Mouse (Mus musculus) heart, embryonic 12.5 days (tissue): ENCODE results near the gene Slc6a2. TPM values are rescaled to one million over a fixed set of nuclear protein-coding genes. Genes with fewer than 3 reads are reported as not detected.

Source experiments
- ATAC-seq: fragments of 200-750 bp; cut with Nextera tagmentation; 2 replicates; pipeline ENCODE4 v1.8.0; 2017; ENCODE audit warnings: moderate TSS enrichment, moderate library complexity; ENCODE audit not compliant: insufficient number of reproducible peaks, low FRiP score
- H3K27ac ChIP-seq: fragments of 300-500 bp; sonication (generic); 2 replicates; pipeline ENCODE4 v1.5.1; 2016; ENCODE audit warnings: mild to moderate bottlenecking, moderate library complexity; ENCODE audit not compliant: poor library complexity, severe bottlenecking
- H3K27me3 ChIP-seq: fragments of 300-500 bp; sonication (generic); replicated peaks from 2 replicates; pipeline ENCODE4 v1.6.1; 2016; ENCODE audit warnings: mild to moderate bottlenecking, moderate library complexity
- H3K36me3 ChIP-seq: fragments of 300-500 bp; sonication (generic); 2 replicates; pipeline ENCODE4 v1.6.1; 2016; ENCODE audit warnings: mild to moderate bottlenecking, moderate library complexity
- H3K4me1 ChIP-seq: fragments of 300-500 bp; sonication (generic); replicated peaks from 2 replicates; pipeline ENCODE4 v1.6.1; 2016; ENCODE audit warnings: mild to moderate bottlenecking
- H3K4me2 ChIP-seq: fragments of 300-500 bp; sonication (generic); 2 replicates; pipeline ENCODE4 v1.6.1; 2016; ENCODE audit warnings: mild to moderate bottlenecking, moderate library complexity
- H3K4me3 ChIP-seq: fragments of 300-500 bp; sonication (generic); 2 replicates; pipeline ENCODE4 v1.5.1; 2016; ENCODE audit warnings: mild to moderate bottlenecking
- H3K9ac ChIP-seq: fragments of 300-500 bp; sonication (generic); 2 replicates; pipeline ENCODE4 v1.6.1; 2016; ENCODE audit warnings: mild to moderate bottlenecking, moderate library complexity
- H3K9me3 ChIP-seq: fragments of 300-500 bp; sonication (generic); replicated peaks from 2 replicates; pipeline ENCODE4 v1.6.1; 2016; ENCODE audit warnings: mild to moderate bottlenecking, moderate library complexity
- WGBS: fragments of 180-500 bp; shearing (Covaris S2); methylation state at CpG from one replicate; pipeline ENCODE4 v1.1.7; 2016; 5-methylcytosine and 5-hydroxymethylcytosine counted together
- polyA plus RNA-seq: library from polyadenylated mRNA; unstranded; fragments of >200 nt; fragmentation: Nextera tagmentation; extraction: Ambion mirVana; gene quantifications from 2 replicates; pipeline ENCODE4 v1.2.1, GENCODE M21; 2016

Gene Slc6a2
- polyA plus RNA-seq = 0.03 TPM in 2 replicates

DNA sequence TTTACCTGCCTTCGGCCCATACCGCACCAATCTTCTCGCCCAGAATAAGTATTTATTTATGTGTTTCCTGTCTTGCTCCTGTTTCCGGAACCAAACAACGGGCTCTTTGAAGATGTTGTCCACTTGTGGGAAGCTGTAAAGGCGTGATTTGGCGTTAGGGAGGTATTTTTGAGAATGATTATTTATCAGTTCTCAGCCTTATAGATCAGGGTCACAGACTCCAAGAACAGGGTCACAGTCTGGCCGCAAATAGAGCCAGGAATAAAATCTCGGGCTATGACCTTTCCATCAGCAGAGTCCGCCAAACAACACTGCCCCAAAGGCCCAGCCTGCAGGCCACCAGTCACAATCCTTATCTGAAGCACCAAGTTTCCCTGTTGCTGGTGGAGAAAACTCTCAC, at the start of gene Slc6a2:
TSS of gene Slc6a2 (plus strand) at position 301 of the 400 bp plus-strand sequence.
- H3K36me3 ChIP-seq = no peaks in the 10 kb centered on the region
- peaks cover 13% of the 10 kb centered on the region for H3K4me1 ChIP-seq
- peak within 1 kb of the TSS; percentile 47 for H3K4me3 ChIP-seq
- H3K4me2 ChIP-seq = peak within 1 kb of the TSS; percentile 82
- H3K27ac ChIP-seq = no peak within 1 kb of the TSS
- no peaks in the 10 kb centered on the region for H3K9me3 ChIP-seq
- peak within 1 kb of the TSS; percentile 52 for H3K9ac ChIP-seq
- WGBS = 55% methylated on average over 10 of the region's 10 CpGs
- ATAC-seq = no peak
- H3K27me3 ChIP-seq = peaks cover 78% of the 10 kb centered on the region

DNA sequence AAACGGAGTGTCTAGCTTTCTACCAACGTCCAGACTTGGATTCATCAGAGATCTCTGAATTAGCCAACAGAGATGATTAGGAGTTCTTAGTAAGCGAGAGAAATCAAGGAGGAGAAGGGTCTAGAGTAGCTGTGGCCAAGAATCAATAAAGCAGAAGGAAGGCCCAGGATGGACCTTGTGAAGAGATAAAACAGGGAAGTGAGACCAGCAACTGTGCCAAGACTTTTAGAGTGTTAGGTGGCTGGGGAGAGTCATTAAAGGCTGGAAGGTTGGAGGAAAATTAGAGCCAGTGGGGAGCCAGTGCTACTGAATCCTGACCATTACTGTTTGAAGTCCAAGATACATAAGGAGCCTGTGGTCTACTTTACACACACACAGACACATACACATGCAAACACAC, 48.4 kb upstream of the Slc6a2 start:
- no peaks in the 10 kb centered on the region for H3K27me3 ChIP-seq
- no peak for ATAC-seq
- H3K4me2 ChIP-seq = no peak overlapping the region
- no peaks in the 10 kb centered on the region for H3K9me3 ChIP-seq
- H3K27ac ChIP-seq = no peak overlapping the region
- H3K4me1 ChIP-seq = no peaks in the 10 kb centered on the region
- no peak overlapping the region for H3K9ac ChIP-seq
- H3K4me3 ChIP-seq = no peak overlapping the region
- WGBS = 71% methylated on average over 3 of the region's 3 CpGs
- H3K36me3 ChIP-seq = no peaks in the 10 kb centered on the region

DNA sequence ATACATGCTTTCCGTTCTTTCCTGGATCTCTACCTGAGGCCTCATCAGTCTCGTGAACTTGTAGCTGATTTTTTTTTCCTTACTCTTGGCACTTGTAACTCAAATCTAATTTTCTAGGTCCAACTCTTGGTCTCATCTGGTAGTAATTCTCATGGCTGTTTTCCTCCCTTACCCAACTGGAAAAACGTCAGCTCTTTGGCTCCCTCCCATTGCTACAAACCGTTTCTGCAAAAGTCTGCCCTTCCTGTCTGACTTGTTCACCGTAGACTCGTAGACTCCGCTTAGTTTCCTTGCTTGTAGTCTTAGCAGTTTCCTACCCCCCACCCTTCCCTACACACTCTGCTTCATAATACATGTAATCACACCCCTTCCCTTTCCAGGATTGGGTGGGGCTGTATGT, 46.5 kb upstream of the Slc6a2 start:
- Histone ChIP-seq H3K4me2 (no peak overlapping the region), H3K4me1 (no peaks in the 10 kb centered on the region), H3K4me3 (no peak overlapping the region), H3K27me3 (no peaks in the 10 kb centered on the region), H3K9ac (no peak overlapping the region), H3K9me3 (no peaks in the 10 kb centered on the region), H3K36me3 (no peaks in the 10 kb centered on the region), H3K27ac (no peak overlapping the region)
- no peak for ATAC-seq
- 73% methylated on average over 7 of the region's 7 CpGs for WGBS

DNA sequence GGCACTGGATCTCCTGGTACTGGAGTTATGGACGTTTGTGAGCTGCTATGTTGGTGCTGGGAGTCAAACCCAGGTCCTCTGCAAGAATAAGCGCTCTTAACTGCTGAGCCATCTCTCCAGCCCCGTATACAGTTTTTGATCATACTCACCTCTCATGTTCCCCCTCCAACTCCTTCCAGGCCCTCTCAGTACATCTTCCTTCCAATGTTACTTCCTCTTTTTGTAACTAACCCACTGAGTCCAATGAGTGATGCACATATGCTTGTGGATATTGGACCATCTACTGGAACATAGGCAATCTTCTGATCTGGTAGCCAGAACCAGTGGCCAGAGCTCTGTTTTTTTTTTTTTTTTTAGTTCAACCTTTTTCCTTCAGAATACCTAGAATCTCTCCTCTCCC, 43.8 kb upstream of the Slc6a2 start:
- Histone ChIP-seq H3K36me3 (no peaks in the 10 kb centered on the region), H3K9ac (no peak overlapping the region), H3K4me1 (no peaks in the 10 kb centered on the region), H3K4me2 (no peak overlapping the region), H3K4me3 (no peak overlapping the region), H3K27me3 (no peaks in the 10 kb centered on the region), H3K9me3 (no peaks in the 10 kb centered on the region), H3K27ac (no peak overlapping the region)
- ATAC-seq = no peak
- WGBS = 75% methylated on average over 3 of the region's 3 CpGs

DNA sequence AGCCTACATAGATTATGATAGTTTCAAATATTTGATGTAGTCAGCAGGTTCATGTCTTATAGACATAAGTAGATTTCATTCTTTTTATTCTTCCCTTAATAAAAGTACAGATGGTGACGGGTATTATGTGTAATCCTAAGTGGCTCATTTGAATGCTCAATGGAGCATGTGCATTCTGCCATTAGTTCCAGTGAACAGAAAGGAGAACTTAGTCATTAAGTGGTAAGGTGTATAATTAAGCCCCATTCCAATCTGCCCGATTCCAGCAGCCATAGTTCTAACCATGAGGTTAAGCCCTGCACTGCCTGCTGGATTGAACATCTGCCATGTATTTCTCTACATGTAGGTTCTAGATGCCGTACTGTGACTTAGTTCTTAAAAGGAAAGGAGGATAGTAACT, 38.1 kb upstream of the Slc6a2 start:
- no peak overlapping the region for H3K4me2 ChIP-seq
- no peak overlapping the region for H3K27ac ChIP-seq
- no peaks in the 10 kb centered on the region for H3K27me3 ChIP-seq
- no peaks in the 10 kb centered on the region for H3K4me1 ChIP-seq
- H3K4me3 ChIP-seq = no peak overlapping the region
- WGBS = 82% methylated on average over 3 of the region's 3 CpGs
- no peak overlapping the region for H3K9ac ChIP-seq
- H3K36me3 ChIP-seq = no peaks in the 10 kb centered on the region
- H3K9me3 ChIP-seq = no peaks in the 10 kb centered on the region
- ATAC-seq = no peak

DNA sequence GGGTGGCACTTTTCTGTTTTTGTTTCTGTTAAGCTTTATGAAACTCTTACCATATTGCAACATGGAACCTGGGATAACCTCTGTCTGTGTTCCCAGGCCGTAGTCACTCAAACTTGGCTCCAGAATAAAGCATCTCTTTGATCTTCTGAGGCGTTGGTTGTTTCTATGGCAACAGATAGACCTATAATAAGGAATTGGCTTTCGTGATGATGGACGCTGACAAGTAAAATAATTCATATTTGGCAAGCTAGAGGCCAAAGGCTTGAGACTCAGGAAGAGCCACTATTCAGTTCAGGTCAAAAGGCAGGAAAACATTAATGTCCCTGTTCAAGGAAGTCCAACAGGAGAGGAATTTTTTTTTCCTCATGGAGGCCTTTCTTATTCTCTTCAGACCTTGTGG, 30.9 kb upstream of the Slc6a2 start:
- no peak overlapping the region for H3K4me3 ChIP-seq
- no peak overlapping the region for H3K27ac ChIP-seq
- H3K36me3 ChIP-seq = no peaks in the 10 kb centered on the region
- 78% methylated on average over 4 of the region's 4 CpGs for WGBS
- peaks cover 4% of the 10 kb centered on the region; the same call in 1 of the 2 replicates for H3K9me3 ChIP-seq
- no peaks in the 10 kb centered on the region for H3K27me3 ChIP-seq
- no peak for ATAC-seq
- H3K4me2 ChIP-seq = no peak overlapping the region
- no peak overlapping the region for H3K9ac ChIP-seq
- no peaks in the 10 kb centered on the region for H3K4me1 ChIP-seq

DNA sequence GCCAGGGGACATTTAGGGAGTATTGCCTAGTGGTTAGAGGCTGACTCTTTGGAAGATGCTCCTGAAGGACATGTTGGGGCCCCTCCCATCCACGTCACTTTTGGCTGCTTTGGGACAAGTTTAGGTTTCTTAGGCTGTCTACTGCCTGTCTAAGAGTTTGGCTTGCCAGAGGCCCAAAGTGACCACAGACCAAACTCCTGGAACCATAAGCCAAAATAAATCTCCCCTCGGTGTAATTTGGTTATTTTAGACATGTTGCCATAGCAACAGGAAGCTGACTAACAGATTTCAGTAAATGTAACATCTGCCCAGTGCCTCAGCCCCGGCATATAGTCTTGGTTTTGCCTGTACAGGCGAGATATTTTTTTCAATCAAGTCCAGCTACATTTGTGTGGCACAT, 21.8 kb upstream of the Slc6a2 start:
- 69% methylated on average over 4 of the region's 4 CpGs for WGBS
- ATAC-seq = no peak
- Histone ChIP-seq H3K9me3 (no peaks in the 10 kb centered on the region), H3K9ac (no peak overlapping the region), H3K4me2 (no peak overlapping the region), H3K4me3 (no peak overlapping the region), H3K36me3 (no peaks in the 10 kb centered on the region), H3K27me3 (no peaks in the 10 kb centered on the region), H3K27ac (no peak overlapping the region), H3K4me1 (0 out of 2 replicates have a peak, but pooled peaks cover 1% of the 10 kb centered on the region)

DNA sequence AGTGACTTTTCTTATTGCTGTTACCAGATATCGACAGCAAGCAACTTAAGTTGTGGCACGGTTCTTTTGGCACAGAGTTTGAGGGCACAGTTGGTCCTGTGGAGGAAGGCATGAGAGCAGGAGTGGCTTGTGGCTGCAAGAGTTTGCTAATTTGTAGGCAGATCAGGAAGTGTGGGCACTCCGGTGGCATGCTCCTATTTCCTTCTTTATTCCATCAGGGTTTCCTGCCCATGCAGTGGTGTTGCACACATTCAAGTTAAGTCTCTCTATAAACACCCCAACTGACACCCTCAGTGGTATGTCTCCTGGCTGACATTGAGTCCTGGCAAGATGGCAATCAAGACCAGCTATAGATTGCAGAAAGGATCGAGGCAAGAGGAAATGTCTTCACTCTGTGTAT, 10.8 kb upstream of the Slc6a2 start:
- no peak for ATAC-seq
- Histone ChIP-seq H3K27ac (no peak overlapping the region), H3K36me3 (no peaks in the 10 kb centered on the region), H3K27me3 (no peaks in the 10 kb centered on the region; the same call in 1 of the 2 replicates), H3K9me3 (no peaks in the 10 kb centered on the region), H3K9ac (no peak overlapping the region), H3K4me3 (no peak overlapping the region), H3K4me1 (no peaks in the 10 kb centered on the region), H3K4me2 (no peak overlapping the region)
- WGBS = 75% methylated on average over 4 of the region's 4 CpGs

DNA sequence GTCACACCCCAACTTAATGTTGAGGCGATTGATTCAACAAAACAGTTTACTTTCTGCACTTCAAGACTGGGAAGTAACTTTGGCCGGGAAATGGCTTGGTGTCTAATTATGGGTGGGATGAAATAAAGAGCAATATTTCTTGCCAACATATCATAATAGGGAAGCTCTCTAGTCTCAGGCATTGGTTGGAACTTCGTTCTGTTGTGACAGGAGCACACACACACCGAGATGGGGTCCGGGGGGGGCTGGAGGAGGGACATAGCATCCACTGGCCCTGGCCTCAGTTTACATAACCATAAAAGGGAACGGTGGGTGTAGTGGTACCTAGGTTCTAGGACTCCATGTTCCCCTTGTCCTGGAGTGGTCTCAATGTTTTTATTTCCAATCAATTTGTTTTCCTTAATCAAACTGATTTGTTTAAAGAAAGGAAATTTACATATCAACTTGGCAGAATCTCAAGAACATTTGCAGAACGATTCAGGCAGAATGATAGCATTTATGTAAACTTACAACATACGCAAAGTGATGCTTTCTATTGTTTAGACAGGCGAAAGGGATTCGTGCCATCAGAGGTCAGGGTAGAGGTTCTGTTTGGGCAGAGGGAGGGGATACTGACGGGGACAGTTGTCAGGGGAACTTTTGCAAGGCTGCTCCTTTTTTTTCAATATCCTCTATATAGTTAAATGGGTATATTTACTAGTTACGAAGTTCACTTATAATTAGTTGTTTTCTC, 9.1 kb upstream of the Slc6a2 start:
- Histone ChIP-seq H3K4me1 (no peaks in the 10 kb centered on the region), H3K4me2 (no peak overlapping the region), H3K9ac (no peak overlapping the region), H3K36me3 (no peaks in the 10 kb centered on the region), H3K27me3 (peaks cover 4% of the 10 kb centered on the region; the same call in 1 of the 2 replicates), H3K9me3 (no peaks in the 10 kb centered on the region), H3K4me3 (no peak overlapping the region), H3K27ac (no peak overlapping the region)
- WGBS = 74% methylated on average over 12 of the region's 12 CpGs
- no peak for ATAC-seq

DNA sequence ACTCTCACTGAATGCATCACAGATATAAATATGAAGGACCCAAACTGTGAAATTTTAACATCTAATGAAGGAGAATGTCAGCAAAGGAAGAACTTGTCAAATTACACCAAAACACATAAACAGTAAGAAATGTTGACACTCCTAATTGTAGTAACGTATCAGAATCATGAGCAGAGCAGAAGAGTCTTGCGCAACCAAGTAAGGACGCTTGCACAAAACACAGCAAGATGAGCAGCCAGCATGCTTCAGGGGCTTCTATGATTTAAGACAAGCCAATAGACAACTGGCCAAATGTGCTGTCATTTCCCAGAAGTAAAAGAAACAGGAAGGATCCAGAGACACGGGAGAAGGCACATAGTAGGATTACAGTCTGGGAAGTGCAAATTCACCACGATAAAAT, 5.8 kb upstream of the Slc6a2 start:
- 72% methylated on average over 5 of the region's 5 CpGs for WGBS
- no peak overlapping the region for H3K27ac ChIP-seq

DNA sequence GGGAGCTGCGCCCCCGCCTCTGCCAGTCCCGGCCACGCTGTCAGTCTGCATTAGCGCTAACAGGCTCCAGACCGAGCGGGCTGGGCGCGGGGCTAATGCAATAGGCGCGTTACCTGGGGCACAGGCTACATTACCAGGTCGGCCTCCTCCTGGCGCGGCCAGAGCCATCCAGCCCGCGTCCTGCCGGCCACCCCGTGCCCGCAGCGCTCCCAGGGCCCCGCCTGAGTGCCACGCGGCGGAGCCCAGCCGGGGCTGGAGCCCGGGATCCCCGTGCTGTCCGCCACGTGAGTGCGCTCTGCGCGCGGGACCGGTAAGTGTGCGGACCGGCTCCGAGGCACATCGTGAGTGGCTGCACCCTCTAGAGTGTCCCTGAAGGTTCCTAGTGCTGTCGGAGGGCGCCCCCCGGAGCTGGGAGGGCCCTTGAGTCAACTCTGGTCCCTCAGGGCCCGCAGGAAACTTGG, 602 bp downstream of the Slc6a2 start:
- H3K27ac ChIP-seq = no peak overlapping the region
- WGBS = 1% methylated on average over 42 of the region's 42 CpGs
- peak overlapping the region; percentile 52 for H3K9ac ChIP-seq
- ATAC-seq = peak; percentile 22; the same call in 1 of the 2 replicates
- H3K27me3 ChIP-seq = peaks cover 79% of the 10 kb centered on the region
- H3K4me3 ChIP-seq = peak overlapping the region; percentile 47
- H3K9me3 ChIP-seq = no peaks in the 10 kb centered on the region
- no peaks in the 10 kb centered on the region for H3K36me3 ChIP-seq
- H3K4me2 ChIP-seq = peak overlapping the region; percentile 82
- H3K4me1 ChIP-seq = peaks cover 13% of the 10 kb centered on the region

More for the DNA sequence above, 5.8 kb upstream of the Slc6a2 start:
- Histone ChIP-seq H3K9me3 (no peaks in the 10 kb centered on the region), H3K4me1 (no peaks in the 10 kb centered on the region), H3K9ac (no peak overlapping the region), H3K4me3 (no peak overlapping the region), H3K36me3 (no peaks in the 10 kb centered on the region), H3K27me3 (peaks cover 26% of the 10 kb centered on the region), H3K4me2 (no peak overlapping the region)
- ATAC-seq = no peak

DNA sequence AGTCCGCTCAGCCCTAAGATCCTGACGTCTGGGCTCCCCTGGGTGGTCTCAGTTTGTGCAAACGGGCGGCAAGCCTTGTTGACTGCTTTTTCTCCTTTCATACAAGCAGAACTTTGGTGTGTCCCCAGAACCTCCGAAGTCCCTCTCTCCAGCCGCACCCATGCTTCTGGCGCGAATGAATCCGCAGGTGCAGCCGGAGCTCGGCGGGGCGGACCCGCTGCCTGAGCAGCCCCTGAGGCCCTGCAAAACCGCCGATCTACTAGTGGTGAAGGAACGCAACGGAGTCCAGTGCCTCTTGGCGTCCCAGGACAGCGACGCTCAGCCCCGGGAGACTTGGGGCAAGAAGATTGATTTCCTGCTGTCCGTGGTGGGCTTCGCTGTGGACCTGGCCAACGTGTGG, 1.2 kb downstream of the Slc6a2 start:
- 1% methylated on average over 25 of the region's 25 CpGs for WGBS
- H3K27me3 ChIP-seq = peaks cover 75% of the 10 kb centered on the region
- no peak overlapping the region for H3K27ac ChIP-seq

More for the DNA sequence above, 1.2 kb downstream of the Slc6a2 start:
- Histone ChIP-seq H3K4me1 (peaks cover 13% of the 10 kb centered on the region), H3K9me3 (no peaks in the 10 kb centered on the region), H3K36me3 (no peaks in the 10 kb centered on the region), H3K4me3 (peak overlapping the region; percentile 47), H3K4me2 (peak overlapping the region; percentile 82), H3K9ac (no peak overlapping the region)
- no peak for ATAC-seq
